Mouse (Mus musculus) intestine, postnatal 0 days (tissue): ENCODE results near the gene Syt9. TPM values are rescaled to one million over a fixed set of nuclear protein-coding genes. Genes with fewer than 3 reads are reported as not detected.
A peak's percentile ranks its signal among the peaks of the same experiment; 100 is the strongest.

Experiments
- ATAC-seq: fragments of 200-750 bp; cut with Nextera tagmentation; 2 replicates; pipeline ENCODE4 v1.8.0; 2017; ENCODE audit warnings: mild to moderate bottlenecking, moderate TSS enrichment, moderate library complexity
- H3K27ac ChIP-seq: fragments of 300-500 bp; sonication (generic); 2 replicates; pipeline ENCODE4 v1.5.1; 2014; ENCODE audit warnings: mild to moderate bottlenecking, low read depth, low read length, moderate library complexity
- H3K27me3 ChIP-seq: fragments of 300-500 bp; sonication (generic); replicated peaks from 2 replicates; pipeline ENCODE4 v1.6.1; 2014; ENCODE audit warnings: low read length, mixed read lengths; ENCODE audit not compliant: control insufficient read depth, insufficient read depth
- H3K36me3 ChIP-seq: fragments of 300-500 bp; sonication (generic); 2 replicates; pipeline ENCODE4 v1.6.1; 2014; ENCODE audit warnings: mild to moderate bottlenecking, moderate library complexity; ENCODE audit not compliant: control insufficient read depth, insufficient read depth
- H3K4me1 ChIP-seq: fragments of 300-500 bp; sonication (generic); replicated peaks from 2 replicates; pipeline ENCODE4 v1.6.1; 2014; ENCODE audit warnings: antibody characterized with exemption, low read length, mixed read lengths; ENCODE audit not compliant: control insufficient read depth, insufficient read depth
- H3K4me2 ChIP-seq: fragments of 300-500 bp; sonication (generic); replicated peaks from 2 replicates; pipeline ENCODE4 v1.6.1; 2014; ENCODE audit warnings: low read depth, mild to moderate bottlenecking, moderate library complexity
- H3K4me3 ChIP-seq: fragments of 300-500 bp; sonication (generic); 2 replicates; pipeline ENCODE4 v1.5.1; 2014; ENCODE audit warnings: low read depth, low read length
- H3K9ac ChIP-seq: fragments of 300-500 bp; sonication (generic); 2 replicates; pipeline ENCODE4 v1.6.1; 2014; ENCODE audit warnings: mild to moderate bottlenecking, low read depth, low read length
- H3K9me3 ChIP-seq: fragments of 300-500 bp; sonication (generic); 2 replicates; pipeline ENCODE4 v1.6.1; 2016; ENCODE audit warnings: mixed run types; ENCODE audit not compliant: control insufficient read depth
- CTCF ChIP-seq: sonication (generic); IDR thresholded peaks from 2 replicates; pipeline ENCODE4 v1.5.1; 2016; ENCODE audit warnings: low read depth, mild to moderate bottlenecking, control low read depth, antibody characterized with exemption, moderate library complexity
- WGBS: fragments of 180-500 bp; shearing (Covaris S2); extraction: QIAGEN DNeasy Blood & Tissue Kit; methylation state at CpG from one replicate; pipeline ENCODE4 v1.1.7; 2014; 5-methylcytosine and 5-hydroxymethylcytosine counted together
- polyA plus RNA-seq: library from polyadenylated mRNA; unstranded; fragments of >200 nt; fragmentation: Nextera tagmentation; extraction: Ambion mirVana; gene quantifications from 2 replicates; pipeline ENCODE4 v1.2.1, GENCODE M21; 2015

Gene Syt9
- polyA plus RNA-seq, 1 experiment from 2014 or later: 1.9 TPM

- TF ChIP-seq CTCF: no peak
- Histone ChIP-seq H3K27ac (no peak overlapping the region), H3K27me3 (no peaks in the 10 kb centered on the region), H3K4me2 (no peak overlapping the region), H3K4me1 (no peaks in the 10 kb centered on the region), H3K9ac (no peak overlapping the region), H3K9me3 (no peaks in the 10 kb centered on the region), H3K36me3 (no peaks in the 10 kb centered on the region), H3K4me3 (no peak overlapping the region)
- WGBS: 44% methylated on average over 1 of the region's 1 CpGs
- no peak for ATAC-seq
Measured at GRCm38 (mm10) chr7:107553461-107553860, 182.9 kb downstream of the Syt9 start.

DNA sequence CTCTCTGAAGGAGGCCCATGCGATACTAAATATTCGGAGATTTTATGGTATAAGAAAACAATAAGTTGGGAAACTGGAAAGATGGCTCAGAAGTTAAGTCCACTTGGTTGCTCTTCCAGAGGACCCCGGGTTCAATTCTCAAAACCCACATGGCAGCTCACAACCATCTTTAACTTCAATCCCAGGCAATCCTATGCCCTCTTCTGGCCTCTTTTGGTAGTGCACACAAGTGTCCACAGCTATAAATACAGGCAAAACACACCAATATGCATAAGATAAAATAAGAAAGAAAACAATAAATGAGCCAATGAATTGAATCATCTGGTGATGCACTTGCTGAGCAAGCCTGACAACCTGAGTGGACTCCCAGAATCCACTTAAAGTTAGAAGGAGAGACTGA, 185.4 kb downstream of the Syt9 start:
- ATAC-seq: no peak
- Histone ChIP-seq H3K36me3 (no peaks in the 10 kb centered on the region), H3K9ac (no peak overlapping the region), H3K4me1 (no peaks in the 10 kb centered on the region), H3K9me3 (no peaks in the 10 kb centered on the region), H3K27ac (no peak overlapping the region), H3K4me3 (no peak overlapping the region), H3K4me2 (no peak overlapping the region), H3K27me3 (no peaks in the 10 kb centered on the region)
- WGBS: 84% methylated on average over 3 of the region's 3 CpGs
- TF ChIP-seq CTCF: peak; percentile 59

DNA sequence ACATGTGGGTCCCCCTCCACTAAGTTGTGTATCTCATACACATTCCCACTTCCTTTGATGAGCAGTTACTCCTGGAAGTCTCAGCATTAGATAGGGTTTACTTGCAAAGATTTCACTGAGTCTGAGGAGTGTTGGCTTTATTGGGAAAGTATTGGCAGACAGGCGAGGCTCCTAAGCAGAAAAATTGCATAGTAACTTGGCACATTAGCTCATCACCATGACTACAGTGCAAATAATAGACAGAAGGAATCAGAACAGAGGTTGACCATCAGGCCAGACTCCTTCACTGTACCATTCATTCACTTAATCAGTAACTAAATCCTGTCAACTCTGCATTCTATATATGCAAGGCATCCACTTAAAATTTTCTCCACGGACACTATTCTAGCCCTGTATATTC, 190.1 kb downstream of the Syt9 start:
- Histone ChIP-seq H3K9me3 (no peaks in the 10 kb centered on the region), H3K27ac (no peak overlapping the region), H3K27me3 (no peaks in the 10 kb centered on the region), H3K36me3 (no peaks in the 10 kb centered on the region), H3K4me3 (no peak overlapping the region), H3K9ac (no peak overlapping the region), H3K4me1 (no peaks in the 10 kb centered on the region), H3K4me2 (no peak overlapping the region)
- 58% methylated on average over 2 of the region's 2 CpGs for WGBS
- ATAC-seq: no peak
- no peak for TF ChIP-seq CTCF

GRCm38 (mm10) chr7:107561584-107561983, 191.1 kb downstream of the Syt9 start:
- 80% methylated on average over 3 of the region's 3 CpGs for WGBS
- no peak overlapping the region for H3K4me3 ChIP-seq

DNA sequence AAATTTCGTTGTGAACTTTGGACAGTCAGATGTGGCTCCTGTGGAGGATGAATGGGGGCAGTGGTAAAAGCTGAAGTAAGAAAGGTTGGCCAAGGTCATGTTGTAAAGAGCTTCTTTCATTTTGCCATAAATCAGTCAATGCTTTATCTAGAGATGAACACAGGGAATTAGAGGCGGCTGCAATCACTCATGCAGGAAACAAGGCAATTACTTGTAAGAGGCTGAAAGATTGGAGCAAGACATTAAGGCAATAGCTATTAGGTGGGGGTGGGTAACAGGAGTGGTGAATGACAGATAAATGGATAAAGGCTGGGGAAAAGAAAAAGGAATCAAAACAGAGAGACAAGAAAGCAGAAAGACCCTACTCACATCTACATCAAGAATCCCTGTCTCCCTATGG, 193.2 kb downstream of the Syt9 start:
- WGBS: 19% methylated on average over 2 of the region's 2 CpGs
- no peak overlapping the region for H3K4me3 ChIP-seq
- H3K36me3 ChIP-seq: no peaks in the 10 kb centered on the region
- no peak for ATAC-seq
- TF ChIP-seq CTCF: no peak
- H3K4me1 ChIP-seq: no peaks in the 10 kb centered on the region
- no peaks in the 10 kb centered on the region for H3K27me3 ChIP-seq
- no peak overlapping the region for H3K9ac ChIP-seq
- no peaks in the 10 kb centered on the region for H3K9me3 ChIP-seq
- H3K4me2 ChIP-seq: no peak overlapping the region
- no peak overlapping the region for H3K27ac ChIP-seq

More at GRCm38 (mm10) chr7:107561584-107561983, 191.1 kb downstream of the Syt9 start:
- Histone ChIP-seq H3K36me3 (no peaks in the 10 kb centered on the region), H3K9me3 (no peaks in the 10 kb centered on the region), H3K4me1 (no peaks in the 10 kb centered on the region), H3K27ac (no peak overlapping the region), H3K4me2 (no peak overlapping the region), H3K27me3 (no peaks in the 10 kb centered on the region), H3K9ac (no peak overlapping the region)
- ATAC-seq: no peak
- TF ChIP-seq CTCF: no peak

GRCm38 (mm10) chr7:107567261-107567671, 196.7 kb downstream of the Syt9 start, which contains the start of gene Olfml1:
Olfml1 (plus strand) TSS chr7:107567446.
- no peak for TF ChIP-seq CTCF
- no peaks in the 10 kb centered on the region for H3K36me3 ChIP-seq
- 17% methylated on average over 7 of the region's 7 CpGs for WGBS
- no peak within 1 kb of the TSS; the same call in 1 of the 2 replicates for H3K9ac ChIP-seq
- no peaks in the 10 kb centered on the region for H3K27me3 ChIP-seq
- H3K27ac ChIP-seq: peak within 1 kb of the TSS; percentile 47
- no peaks in the 10 kb centered on the region for H3K4me1 ChIP-seq
- peak within 1 kb of the TSS; percentile 45 for H3K4me2 ChIP-seq
- no peaks in the 10 kb centered on the region for H3K9me3 ChIP-seq
- H3K4me3 ChIP-seq: peak within 1 kb of the TSS; percentile 28
- peak; percentile 87 for ATAC-seq

DNA sequence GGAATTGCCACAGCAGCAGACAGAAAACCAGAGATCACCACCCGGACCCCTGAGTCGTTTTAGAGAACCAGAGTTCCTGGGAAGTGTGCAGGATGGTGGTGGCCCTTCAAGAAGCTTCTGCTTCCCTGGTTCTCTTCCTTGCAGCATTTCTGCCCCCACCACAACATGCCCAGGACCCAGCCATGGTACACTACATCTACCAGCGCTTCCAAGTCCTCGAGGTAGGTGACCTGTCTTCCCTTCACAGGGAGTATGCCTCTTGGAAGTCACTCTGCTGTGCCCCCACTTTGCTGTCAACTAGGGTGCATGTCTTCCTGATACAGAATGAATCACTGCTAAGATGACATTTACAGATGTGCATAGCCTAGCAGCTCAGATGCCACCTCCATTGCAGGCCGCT, 197.1 kb downstream of the Syt9 start:
- Histone ChIP-seq H3K4me3 (peak overlapping the region; percentile 28), H3K4me2 (peak overlapping the region; percentile 45), H3K4me1 (no peaks in the 10 kb centered on the region), H3K9me3 (no peaks in the 10 kb centered on the region), H3K36me3 (no peaks in the 10 kb centered on the region), H3K9ac (no peak overlapping the region), H3K27me3 (no peaks in the 10 kb centered on the region), H3K27ac (peak overlapping the region; percentile 47; the same call in 1 of the 2 replicates)
- TF ChIP-seq CTCF: no peak
- ATAC-seq: peak; percentile 57
- WGBS: 40% methylated on average over 5 of the region's 5 CpGs
